Mouse (Mus musculus) liver, adult 2 months (tissue): ENCODE data around the gene Baz2b.

Experiments
- CTCF ChIP-seq: fragments of 200-500 bp; IDR thresholded peaks from 2 replicates; pipeline ENCODE4 v1.5.1; 2011; ENCODE audit warnings: low read depth, low read length, control low read depth
- POLR2A ChIP-seq: fragments of 200-500 bp; IDR thresholded peaks from 2 replicates; pipeline ENCODE4 v1.6.1; 2011; ENCODE audit warnings: low read length, control low read depth; ENCODE audit not compliant: insufficient read depth; ENCODE audit errors: extremely low read depth

GRCm38 (mm10) chr2:59904007-59904406 lies 305.6 kb downstream of the Baz2b start:
- TF ChIP-seq POLR2A (no peak), CTCF (no peak)
